Mouse (Mus musculus): ENCODE results near the gene Olfr680-ps1.

DNA sequence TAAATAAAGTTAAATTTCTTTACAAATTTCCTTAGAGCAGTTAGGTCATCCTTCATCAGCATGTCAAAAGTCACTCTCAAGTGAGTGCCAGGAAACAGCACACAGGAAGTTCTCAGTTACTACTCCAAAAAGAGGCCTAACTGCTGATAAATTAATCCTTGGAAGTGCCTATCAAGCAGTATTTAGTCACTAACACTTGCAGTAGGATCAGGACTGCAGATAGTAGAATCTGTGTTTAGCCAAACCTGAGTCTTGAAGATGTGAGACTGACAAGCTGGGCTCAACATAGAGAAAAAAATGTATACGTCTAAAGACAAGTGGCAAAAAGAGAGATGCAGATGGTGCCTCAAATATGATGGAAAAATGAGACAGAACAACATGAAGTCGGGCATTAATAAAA is 48.7 kb upstream of the Olfr680-ps1 start:
- TF ChIP-seq POLR2A (IDR thresholded peaks at IDR 0.05; ENCODE audit: insufficient read depth, low read depth, low read length) (no peak), CTCF (IDR thresholded peaks at IDR 0.05) (no peak)
